Mouse (Mus musculus) layer of hippocampus, postnatal 10 days (tissue): ENCODE results near the gene Hhatl. TPM values are rescaled to one million over a fixed set of nuclear protein-coding genes. Genes with fewer than 3 reads are reported as not detected.

ENCODE experiments used
- DNase-seq, 2 experiments: peaks; one replicate each; pipeline ENCODE4 v3.0.0; 2021; ENCODE audit warnings: low spot score in 2 of 2
- long read RNA-seq: library from polyadenylated mRNA; stranded (forward); transcript quantifications from one replicate; pipeline ENCODE4 v2.0.0, GENCODE M21; 2023
- total RNA-seq, 2 experiments: library from RNA; stranded (reverse); gene quantifications; 2 replicates each; pipeline ENCODE4 v1.2.3; 2021

Gene Hhatl
- total RNA-seq = 1 to 10 TPM; 2.8 to 2.9 TPM
- long read RNA-seq, partial matches to known transcripts = 1 of 4 reads
- long read RNA-seq, other reads (novel, unspliced or antisense) = 2 of 4 reads

DNA sequence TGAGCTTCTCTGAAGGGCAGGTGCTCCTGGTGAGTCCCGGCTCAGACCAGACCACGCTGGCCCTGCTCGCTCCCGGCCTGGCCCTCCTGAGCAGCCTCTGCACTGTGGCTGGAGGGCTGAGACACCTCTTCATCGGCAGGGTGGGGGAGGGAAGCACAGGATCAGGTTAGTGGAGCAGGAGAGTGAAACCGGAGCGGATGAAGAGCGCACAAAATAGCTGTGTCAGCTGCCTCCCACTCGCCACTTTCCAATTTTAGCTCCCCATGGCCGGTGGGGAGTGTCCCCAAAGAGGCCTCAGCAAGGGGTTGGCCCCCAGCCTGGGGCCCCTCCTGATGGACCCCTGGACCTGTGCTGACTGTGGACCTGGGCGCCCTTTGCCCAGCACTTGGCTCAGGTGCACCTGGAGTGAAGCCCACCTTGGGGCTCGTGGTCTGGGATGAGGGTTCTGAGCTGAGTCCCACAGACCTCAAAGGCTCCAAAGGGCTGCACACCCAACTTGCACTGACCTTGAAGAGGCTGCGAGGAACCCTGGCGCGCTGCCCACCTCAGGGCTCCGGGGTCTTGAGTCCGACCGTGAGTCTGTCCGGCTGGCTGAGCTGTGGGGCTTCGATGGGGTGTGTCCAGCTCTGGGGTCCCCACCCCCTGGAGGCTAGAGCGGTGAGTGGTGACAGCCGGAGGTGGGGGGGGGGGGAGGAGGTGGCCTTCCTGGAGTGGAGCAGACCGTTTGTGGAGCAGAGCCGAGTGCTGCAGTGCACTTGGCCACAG lies at the start of gene Hhatl:
Hhatl (minus strand) TSS at position 751 of the 765 bp plus-strand sequence.
- no peak for DNase-seq

GRCm38 (mm10) chr9:121839622-121839965 lies 47.3 kb upstream of the Hhatl start:
- DNase-seq = no peak

DNA sequence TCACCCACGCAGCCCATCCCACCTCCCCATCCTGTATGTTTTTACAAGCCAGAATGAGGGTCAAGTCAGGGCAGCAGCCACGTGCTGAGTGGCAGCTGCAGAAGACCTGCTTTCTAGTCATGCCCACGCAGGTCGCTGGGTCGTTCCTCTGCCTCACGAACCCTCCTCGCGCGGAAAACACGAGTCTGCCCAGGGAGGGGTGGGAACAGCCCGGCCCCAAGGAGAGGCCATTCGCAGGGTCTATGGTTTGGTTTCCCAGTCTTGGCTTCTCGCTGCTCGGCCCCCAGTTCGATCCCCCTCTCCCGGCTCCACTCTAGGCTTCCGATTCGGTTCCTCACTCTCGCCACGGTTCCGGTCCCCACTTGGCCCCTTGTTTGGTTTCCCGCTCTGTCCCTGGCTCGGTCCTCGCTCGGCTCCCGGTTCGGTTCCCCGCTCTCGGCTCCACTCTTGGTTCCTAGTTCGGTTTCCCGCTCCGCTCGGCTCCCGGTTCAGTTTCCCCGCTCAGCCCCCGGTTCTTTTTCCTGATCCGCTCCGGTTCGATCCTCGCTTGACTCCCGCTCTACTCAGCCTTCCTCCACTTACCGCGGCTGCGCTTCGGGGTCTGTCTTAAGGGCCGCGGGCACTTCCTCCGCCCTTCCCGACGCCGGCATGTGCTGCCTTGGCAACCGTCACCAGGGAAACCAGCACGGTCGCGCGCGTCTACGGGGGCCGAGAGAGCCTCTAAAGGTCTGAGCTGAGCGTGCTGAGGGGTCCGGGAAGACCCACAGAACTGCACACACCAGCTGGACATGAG lies 46.7 kb upstream of the Hhatl start, which contains the start of gene Ccdc13:
Ccdc13 (minus strand) TSS at position 633 of the 793 bp plus-strand sequence.
- DNase-seq = peak; percentile 86 to 89

GRCm38 (mm10) chr9:121838008-121838407 lies 45.7 kb upstream of the Hhatl start:
- no peak for DNase-seq

GRCm38 (mm10) chr9:121833825-121834224 lies 41.5 kb upstream of the Hhatl start:
- DNase-seq = no peak

GRCm38 (mm10) chr9:121830956-121831293 lies 38.6 kb upstream of the Hhatl start:
- peak; percentile 90 for DNase-seq

GRCm38 (mm10) chr9:121830243-121830955 lies 38.1 kb upstream of the Hhatl start:
- peak; percentile 64 to 69 for DNase-seq

GRCm38 (mm10) chr9:121829270-121829992 lies 37.1 kb upstream of the Hhatl start:
- no peak for DNase-seq

GRCm38 (mm10) chr9:121828314-121828713 lies 36.0 kb upstream of the Hhatl start:
- DNase-seq = no peak

DNA sequence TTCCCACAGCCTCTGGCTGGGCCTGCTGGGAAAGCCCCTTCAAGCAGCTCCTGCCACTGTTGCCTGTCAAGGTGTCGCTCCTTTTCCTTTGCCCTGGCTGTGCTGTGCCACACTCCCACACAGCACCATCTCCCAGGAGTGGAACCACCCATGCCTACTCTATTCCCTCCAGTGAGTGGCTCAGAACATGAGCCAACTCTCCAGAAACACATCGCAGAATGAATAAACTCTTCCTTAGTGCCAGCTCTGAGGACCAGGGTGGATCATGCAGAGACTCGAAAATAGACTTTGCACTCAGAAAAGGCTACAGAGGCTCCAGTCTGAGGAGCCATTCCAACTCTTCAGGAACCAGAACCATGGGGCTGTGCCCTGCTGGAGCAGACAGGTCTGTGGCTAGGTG lies 34.0 kb upstream of the Hhatl start:
- DNase-seq = no peak

DNA sequence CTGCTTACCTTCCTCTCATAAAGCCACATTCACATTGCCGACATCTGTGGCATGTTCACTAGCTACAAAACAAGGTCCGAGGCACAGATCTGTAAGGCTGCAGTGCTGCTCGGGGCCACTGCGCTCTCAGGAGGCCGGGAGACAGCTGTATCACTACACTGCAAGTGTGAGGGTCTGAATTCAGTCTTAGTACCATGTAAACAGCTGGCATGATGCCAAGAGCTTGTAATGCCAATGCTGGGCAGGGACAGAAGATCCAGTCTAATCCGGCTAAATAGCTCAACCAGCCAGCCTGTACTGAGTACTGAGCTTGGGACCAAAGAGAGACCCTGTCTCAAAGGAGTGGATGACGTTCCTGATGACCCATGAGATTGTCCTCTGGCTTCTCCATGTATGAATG lies 31.7 kb upstream of the Hhatl start:
- DNase-seq = peak in 1 of 2 experiments; percentile 45

- DNase-seq = no peak
Observed at GRCm38 (mm10) chr9:121823051-121823450, 30.7 kb upstream of the Hhatl start.

GRCm38 (mm10) chr9:121822585-121822991 lies 30.3 kb upstream of the Hhatl start:
- peak; percentile 72 to 73 for DNase-seq

- DNase-seq = no peak
Observed at GRCm38 (mm10) chr9:121820765-121821164, 28.5 kb upstream of the Hhatl start.

GRCm38 (mm10) chr9:121819771-121820471 lies 27.6 kb upstream of the Hhatl start:
- peak; percentile 45 to 51 for DNase-seq

- DNase-seq = no peak
Observed at GRCm38 (mm10) chr9:121819073-121819770, 26.9 kb upstream of the Hhatl start.

- DNase-seq = no peak
Observed at GRCm38 (mm10) chr9:121815183-121815582, 22.9 kb upstream of the Hhatl start.

DNA sequence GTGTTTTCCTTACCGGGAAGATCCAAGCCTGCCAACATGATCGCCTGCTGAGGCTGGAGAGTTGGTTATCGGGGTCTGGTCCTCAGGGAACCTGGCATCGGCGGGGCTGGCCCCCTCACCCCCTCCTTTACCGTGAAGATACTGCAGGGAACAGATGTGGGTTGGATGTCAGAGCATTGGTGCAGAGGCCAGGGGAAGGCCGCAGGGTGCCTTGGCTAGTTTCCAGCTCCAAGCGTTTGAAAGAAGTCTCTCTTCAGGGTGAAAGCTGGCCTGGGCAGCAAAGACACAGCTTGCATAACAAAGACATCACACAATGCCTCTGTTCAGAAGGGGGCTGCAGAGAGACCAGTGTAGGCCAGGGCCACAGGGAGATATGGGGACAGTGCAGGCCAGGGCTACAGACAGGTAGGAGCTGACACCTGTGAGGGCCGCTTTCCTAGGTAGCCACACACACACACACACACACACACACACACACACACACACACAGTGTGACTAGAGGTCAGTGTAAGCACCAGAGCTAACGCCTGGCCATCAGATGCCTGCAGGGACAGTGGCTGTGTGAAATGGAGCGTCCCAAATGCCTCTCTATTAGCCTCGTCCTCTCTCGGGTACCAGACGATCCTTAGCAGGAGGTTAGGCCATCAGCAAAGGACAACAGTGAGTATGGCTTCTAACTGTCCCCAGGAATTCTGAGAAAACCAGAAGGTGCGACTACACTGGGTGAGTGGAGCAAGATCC lies 17.9 kb upstream of the Hhatl start:
- peak; percentile 62 to 75 for DNase-seq

DNA sequence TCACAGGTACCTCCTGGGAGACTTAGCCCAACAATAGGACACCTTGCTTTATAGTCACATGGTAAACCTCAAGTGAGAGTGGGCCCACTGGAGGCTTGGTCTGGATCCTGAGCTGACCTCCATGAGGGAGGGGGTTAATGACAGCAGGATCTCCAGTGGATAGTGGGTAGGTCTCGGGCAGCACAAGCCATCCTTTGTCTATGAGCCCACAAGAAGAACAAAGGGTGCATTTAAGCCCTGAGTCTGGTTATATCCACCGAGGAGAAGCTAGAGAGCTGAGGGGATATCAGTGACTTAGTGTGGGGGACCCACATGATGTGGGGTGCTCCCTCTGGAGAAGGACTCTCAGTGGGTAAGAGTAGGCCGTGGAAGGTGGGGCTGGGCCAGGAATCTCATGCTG lies 16.2 kb upstream of the Hhatl start:
- DNase-seq = no peak
